Mouse (Mus musculus): Measurements from ENCODE around the gene Smad3.

DNA sequence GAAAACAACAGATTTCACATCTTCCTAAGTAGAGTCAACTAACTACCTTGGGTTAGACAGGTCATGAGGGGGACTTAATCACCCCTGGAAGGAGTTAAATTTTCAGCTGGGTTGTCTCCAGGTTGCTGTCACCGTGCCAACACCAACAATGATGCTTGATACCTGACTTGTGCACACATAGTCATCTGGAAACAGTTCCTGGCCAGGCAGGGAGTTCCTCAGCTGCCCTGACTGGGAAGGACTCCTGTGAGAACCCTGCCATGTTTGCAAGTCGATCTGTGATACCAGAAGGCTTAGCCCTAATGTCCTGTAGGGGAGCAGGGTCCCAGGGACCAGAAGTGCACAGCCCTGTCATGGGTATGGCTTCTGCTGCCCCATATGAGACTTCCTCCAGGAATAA, 65.8 kb downstream of the Smad3 start:
- no peak for TF ChIP-seq CTCF (IDR thresholded peaks at IDR 0.05; ENCODE audit: control insufficient read depth, insufficient read depth, insufficient replicate concordance, low read depth, low read length)
- TF ChIP-seq POLR2A (IDR thresholded peaks at IDR 0.05; ENCODE audit: control insufficient read depth, low read depth, low read length): no peak
